Mouse (Mus musculus): ENCODE data around the gene Nemp2.

DNA sequence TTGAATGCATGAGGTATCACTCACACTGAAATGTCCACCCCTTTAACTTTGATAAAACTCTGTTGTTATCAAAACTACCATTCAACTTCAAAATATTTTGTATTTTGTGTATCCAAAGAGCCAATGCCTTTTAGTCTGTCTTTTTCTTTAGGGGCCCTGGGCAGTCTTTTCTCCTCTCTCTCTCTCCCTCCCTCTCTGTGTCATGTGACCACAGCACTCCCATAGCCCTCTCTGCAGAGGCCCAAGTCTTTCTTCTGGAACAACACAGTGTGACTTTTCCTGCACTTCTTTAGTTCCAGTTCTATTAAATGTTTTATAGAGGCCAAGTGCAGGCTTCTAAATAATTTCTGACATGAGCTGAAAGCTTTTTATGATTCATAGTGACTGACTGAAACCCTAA, 10.1 kb upstream of the Nemp2 start:
- TF ChIP-seq POLR2A (IDR thresholded peaks at IDR 0.05; ENCODE audit: low read depth, low read length) (no peak), CTCF (conservative IDR thresholded peaks at IDR 0.05; ENCODE audit: insufficient read depth, insufficient read length, low read depth, low read length) (no peak)

All from kidney, adult 2 months (tissue).